Mouse (Mus musculus) hindbrain, embryonic 13.5 days (tissue): ENCODE results near the gene Igf1r. TPM values are rescaled to one million over a fixed set of nuclear protein-coding genes. Genes with fewer than 3 reads are reported as not detected.
"Not testable (repeated sequence)": the region's sequence is repeated elsewhere in the genome, so short reads cannot be mapped to it uniquely, and the experiment has no call there.

Experiments
- ATAC-seq: fragments of 200-750 bp; cut with Nextera tagmentation; 2 replicates; pipeline ENCODE4 v1.8.0; 2017; ENCODE audit warnings: moderate TSS enrichment; ENCODE audit not compliant: low FRiP score
- H3K27ac ChIP-seq: fragments of 300-500 bp; sonication (generic); 2 replicates; pipeline ENCODE4 v1.5.1; 2015; ENCODE audit warnings: inconsistent platforms, mild to moderate bottlenecking, moderate library complexity
- H3K27me3 ChIP-seq: fragments of 300-500 bp; sonication (generic); 2 replicates; pipeline ENCODE4 v1.6.1; 2015; ENCODE audit warnings: mild to moderate bottlenecking, inconsistent platforms
- H3K36me3 ChIP-seq: fragments of 300-500 bp; sonication (generic); 2 replicates; pipeline ENCODE4 v1.6.1; 2015; ENCODE audit warnings: mild to moderate bottlenecking, inconsistent platforms
- H3K4me1 ChIP-seq: fragments of 300-500 bp; sonication (generic); replicated peaks from 2 replicates; pipeline ENCODE4 v1.6.1; 2015; ENCODE audit warnings: inconsistent platforms
- H3K4me2 ChIP-seq: fragments of 300-500 bp; sonication (generic); 2 replicates; pipeline ENCODE4 v1.6.1; 2015; ENCODE audit warnings: inconsistent platforms, mild to moderate bottlenecking, moderate library complexity
- H3K4me3 ChIP-seq: fragments of 300-500 bp; sonication (generic); 2 replicates; pipeline ENCODE4 v1.5.1; 2015; ENCODE audit warnings: mild to moderate bottlenecking, inconsistent platforms
- H3K9ac ChIP-seq: fragments of 300-500 bp; sonication (generic); 2 replicates; pipeline ENCODE4 v1.6.1; 2015; ENCODE audit warnings: mild to moderate bottlenecking, inconsistent platforms
- H3K9me3 ChIP-seq: fragments of 300-500 bp; sonication (generic); 2 replicates; pipeline ENCODE4 v1.6.1; 2016; ENCODE audit warnings: inconsistent platforms
- WGBS: fragments of 180-500 bp; shearing (Covaris S2); methylation state at CpG from one replicate; pipeline ENCODE4 v1.1.7; 2015; 5-methylcytosine and 5-hydroxymethylcytosine counted together
- polyA plus RNA-seq: library from polyadenylated mRNA; unstranded; fragments of >200 nt; fragmentation: Nextera tagmentation; extraction: Ambion mirVana; gene quantifications from 2 replicates; pipeline ENCODE4 v1.2.1, GENCODE M21; 2015

The Igf1r gene
- polyA plus RNA-seq, 1 experiment from 2014 or later: 26.8 TPM

DNA sequence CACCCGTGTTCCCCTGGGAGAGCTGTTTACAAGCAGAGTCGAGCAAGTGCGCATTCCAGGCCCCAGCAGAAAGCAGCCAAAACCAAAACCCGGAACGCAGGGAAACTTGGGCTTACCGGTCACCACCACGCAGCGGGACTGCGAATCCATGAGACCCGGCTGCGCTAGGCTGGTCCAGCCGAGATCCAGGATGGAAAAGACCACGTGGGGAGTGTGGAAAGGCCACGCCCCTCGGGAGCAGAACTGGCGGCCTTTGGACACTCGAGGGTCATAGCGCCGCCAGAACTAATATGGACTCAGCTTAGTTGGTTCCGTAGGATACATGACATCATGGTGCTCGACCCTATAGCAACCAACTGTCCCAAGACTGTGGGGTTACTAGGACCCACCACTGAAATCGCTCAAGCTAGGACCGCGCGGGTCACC lies 311.4 kb downstream of the Igf1r start, which contains the start of gene Pgpep1l:
Pgpep1l (minus strand) TSS at position 206 of the 426 bp plus-strand sequence.
- Histone ChIP-seq H3K36me3 (no peaks in the 10 kb centered on the region), H3K4me3 (peak within 1 kb of the TSS; percentile 28), H3K9me3 (no peaks in the 10 kb centered on the region), H3K9ac (peak within 1 kb of the TSS; percentile 26; the same call in 1 of the 2 replicates), H3K4me2 (peak within 1 kb of the TSS; percentile 65), H3K27me3 (peaks cover 23% of the 10 kb centered on the region; the same call in 1 of the 2 replicates), H3K4me1 (peaks cover 25% of the 10 kb centered on the region), H3K27ac (no peak within 1 kb of the TSS)
- 9% methylated on average over 25 of the region's 25 CpGs for WGBS
- peak; percentile 60; the same call in 1 of the 2 replicates for ATAC-seq

- H3K4me2 ChIP-seq: peak overlapping the region; percentile 65
- whole genome bisulfite sequencing: 15% methylated on average over 14 of the region's 14 CpGs
- no peaks in the 10 kb centered on the region for H3K9me3 ChIP-seq
- H3K4me3 ChIP-seq: peak overlapping the region; percentile 28
- peaks cover 25% of the 10 kb centered on the region for H3K4me1 ChIP-seq
- no peaks in the 10 kb centered on the region for H3K36me3 ChIP-seq
- H3K27me3 ChIP-seq: peaks cover 23% of the 10 kb centered on the region; the same call in 1 of the 2 replicates
- no peak overlapping the region for H3K27ac ChIP-seq
- 0 out of 2 replicates have a peak, but pooled peaks have one; percentile 50 for ATAC-seq
- no peak overlapping the region for H3K9ac ChIP-seq
These were observed 311.9 kb downstream of the Igf1r start for GRCm38 (mm10) chr7:68264531-68264930.

DNA sequence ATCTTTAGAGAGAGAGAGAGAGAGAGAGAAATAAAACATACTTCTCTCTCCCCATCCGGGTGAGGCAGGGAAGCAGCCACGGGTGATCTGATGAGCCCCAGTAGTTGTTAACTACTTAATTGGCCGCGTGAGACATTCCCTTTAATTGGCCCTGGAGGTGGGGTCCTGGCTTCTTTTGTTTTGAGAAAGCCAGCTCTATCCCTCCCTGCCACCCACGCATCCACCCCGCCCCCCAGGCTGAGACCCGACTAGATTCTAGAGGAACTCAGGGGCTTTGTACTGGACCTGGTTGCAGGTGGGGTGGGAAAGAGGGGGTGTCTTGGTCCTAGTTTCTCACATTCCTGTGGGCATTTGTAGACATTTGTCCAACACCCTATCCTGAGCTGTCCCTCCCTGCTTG lies 312.8 kb downstream of the Igf1r start:
- Histone ChIP-seq H3K4me3 (no peak overlapping the region), H3K36me3 (no peaks in the 10 kb centered on the region), H3K4me2 (no peak overlapping the region), H3K9me3 (no peaks in the 10 kb centered on the region), H3K27me3 (peaks cover 23% of the 10 kb centered on the region; the same call in 1 of the 2 replicates), H3K4me1 (peaks cover 25% of the 10 kb centered on the region), H3K27ac (no peak overlapping the region), H3K9ac (no peak overlapping the region)
- no peak for ATAC-seq
- WGBS: 32% methylated on average over 7 of the region's 7 CpGs

DNA sequence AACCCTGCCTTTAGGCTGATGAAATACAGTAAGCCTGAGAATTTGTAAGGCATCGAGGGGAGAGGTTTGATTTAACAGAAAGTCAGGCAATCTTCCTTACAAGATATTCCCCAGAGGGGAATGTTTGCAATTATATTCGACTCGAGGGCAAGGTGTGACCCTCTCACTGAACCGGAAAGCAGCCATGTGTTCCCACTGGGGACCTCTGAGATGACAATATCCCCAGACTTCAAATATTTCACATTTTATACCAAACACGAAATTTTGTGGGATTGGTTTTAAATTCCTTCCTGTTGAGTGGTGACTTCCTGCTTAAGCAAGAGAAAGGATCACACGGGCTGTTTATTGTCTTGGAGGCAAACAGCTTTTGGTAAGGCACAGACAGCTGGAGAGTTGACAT lies 314.1 kb downstream of the Igf1r start:
- no peak overlapping the region for H3K27ac ChIP-seq
- H3K4me3 ChIP-seq: no peak overlapping the region
- ATAC-seq: no peak
- peaks cover 23% of the 10 kb centered on the region; the same call in 1 of the 2 replicates for H3K27me3 ChIP-seq
- H3K9me3 ChIP-seq: no peaks in the 10 kb centered on the region
- H3K9ac ChIP-seq: no peak overlapping the region
- 20% methylated on average over 6 of the region's 6 CpGs for WGBS
- no peaks in the 10 kb centered on the region for H3K36me3 ChIP-seq
- peaks cover 25% of the 10 kb centered on the region for H3K4me1 ChIP-seq
- H3K4me2 ChIP-seq: peak overlapping the region; percentile 21; the same call in 1 of the 2 replicates

DNA sequence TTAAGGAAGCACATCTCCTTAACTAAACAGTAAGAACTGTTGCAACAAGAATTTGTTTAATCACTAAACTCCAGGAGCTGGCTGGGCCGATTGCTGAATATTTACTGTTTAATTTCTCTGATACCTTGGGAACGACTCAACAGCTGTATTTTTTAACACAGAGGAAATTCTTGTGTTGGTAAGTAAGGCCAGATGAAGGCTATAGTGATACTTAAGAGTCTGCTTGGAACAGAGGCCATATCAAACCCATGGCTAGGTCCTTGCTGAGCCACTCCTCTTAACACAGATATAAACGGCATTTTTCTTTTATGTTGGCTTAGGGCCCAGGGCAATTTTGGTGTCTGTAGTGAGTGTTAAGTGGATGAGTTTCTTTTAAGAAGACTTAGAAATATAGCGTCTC lies 317.9 kb downstream of the Igf1r start:
- no peak for ATAC-seq
- Histone ChIP-seq H3K27ac (no peak overlapping the region), H3K9ac (no peak overlapping the region), H3K27me3 (peaks cover 17% of the 10 kb centered on the region), H3K36me3 (no peaks in the 10 kb centered on the region), H3K4me1 (peaks cover 10% of the 10 kb centered on the region), H3K4me2 (no peak overlapping the region), H3K4me3 (no peak overlapping the region), H3K9me3 (no peaks in the 10 kb centered on the region)
- 85% methylated on average over 4 of the region's 4 CpGs for WGBS

GRCm38 (mm10) chr7:68271816-68272215 lies 319.2 kb downstream of the Igf1r start:
- Histone ChIP-seq H3K27ac (no peak overlapping the region), H3K9me3 (no peaks in the 10 kb centered on the region), H3K9ac (no peak overlapping the region), H3K4me2 (no peak overlapping the region), H3K27me3 (peaks cover 25% of the 10 kb centered on the region), H3K4me1 (peaks cover 16% of the 10 kb centered on the region), H3K4me3 (no peak overlapping the region), H3K36me3 (no peaks in the 10 kb centered on the region)
- 95% methylated on average over 6 of the region's 6 CpGs for WGBS
- ATAC-seq: no peak

GRCm38 (mm10) chr7:68272607-68273006 lies 320.0 kb downstream of the Igf1r start:
- ATAC-seq: no peak
- Histone ChIP-seq H3K27me3 (peaks cover 33% of the 10 kb centered on the region), H3K4me2 (no peak overlapping the region), H3K4me3 (no peak overlapping the region), H3K9ac (no peak overlapping the region), H3K9me3 (no peaks in the 10 kb centered on the region), H3K36me3 (no peaks in the 10 kb centered on the region), H3K27ac (no peak overlapping the region), H3K4me1 (peaks cover 19% of the 10 kb centered on the region)
- WGBS: 78% methylated on average over 10 of the region's 10 CpGs

DNA sequence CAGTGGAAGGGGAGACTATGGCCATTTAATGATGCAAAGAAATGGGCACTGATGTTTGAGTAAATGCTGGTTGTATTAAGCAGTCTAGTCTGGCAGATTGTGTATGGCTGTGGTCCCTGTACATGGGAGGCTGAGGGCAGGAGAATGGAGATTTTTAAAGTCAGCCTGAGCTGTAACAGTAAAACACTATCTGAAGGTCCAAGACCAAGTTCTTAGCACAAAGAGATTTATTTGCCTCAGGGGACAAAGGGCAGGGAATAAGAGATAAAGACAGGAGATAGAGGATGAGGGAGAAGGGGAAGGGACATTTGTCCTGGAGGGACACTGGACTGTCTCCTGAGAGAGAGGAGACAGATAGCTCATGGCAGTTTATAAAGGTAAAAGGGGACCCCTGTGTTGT lies 320.9 kb downstream of the Igf1r start, which contains the start of gene Fam169b:
Fam169b (plus strand) TSS at position 325 of the 400 bp plus-strand sequence.
- Histone ChIP-seq H3K4me1 (peaks cover 19% of the 10 kb centered on the region), H3K9ac (no peak within 1 kb of the TSS), H3K4me3 (no peak within 1 kb of the TSS), H3K9me3 (no peaks in the 10 kb centered on the region), H3K4me2 (no peak within 1 kb of the TSS), H3K27me3 (peaks cover 42% of the 10 kb centered on the region), H3K27ac (no peak within 1 kb of the TSS), H3K36me3 (no peaks in the 10 kb centered on the region)
- no peak for ATAC-seq

DNA sequence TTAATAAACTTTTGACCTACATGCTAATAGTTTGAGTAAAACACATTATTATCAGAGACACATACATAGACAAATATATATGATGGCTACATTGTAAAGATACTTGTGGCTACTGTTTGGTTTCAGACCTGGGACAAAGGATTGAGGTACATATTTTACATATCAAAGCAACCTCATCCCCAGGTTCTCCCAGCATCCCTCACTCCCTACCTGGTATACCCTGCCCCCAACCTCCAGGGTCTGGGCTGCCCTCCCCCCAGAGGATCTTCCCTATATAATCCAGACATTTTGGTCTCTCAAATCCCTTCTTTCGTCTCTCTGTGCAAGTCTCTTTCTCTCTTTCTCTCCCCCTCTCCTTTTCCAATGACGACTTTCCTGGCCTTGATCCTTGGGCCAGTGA lies 321.6 kb downstream of the Igf1r start:
- no peaks in the 10 kb centered on the region for H3K9me3 ChIP-seq
- WGBS: 68% methylated on average over 2 of the region's 2 CpGs

DNA sequence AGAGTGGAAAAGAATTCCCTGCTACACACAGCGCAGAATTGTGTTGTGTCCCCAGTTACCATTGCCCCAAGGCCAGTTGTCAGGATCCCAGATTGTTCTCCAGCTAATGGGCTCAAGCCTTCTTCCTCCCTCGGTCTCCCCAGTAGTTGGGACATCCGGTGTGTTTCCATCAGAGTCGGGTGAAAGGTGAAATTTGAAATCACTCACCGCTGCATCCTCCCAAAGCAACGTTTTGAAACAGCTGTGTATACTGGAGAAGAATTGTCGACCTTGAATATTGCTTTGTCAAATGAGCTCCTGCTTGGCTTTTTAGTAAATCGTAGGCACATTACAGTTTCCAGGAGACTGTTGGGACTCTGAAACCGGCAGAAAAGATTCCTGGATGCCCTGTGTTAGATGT lies 322.3 kb downstream of the Igf1r start:
- no peak overlapping the region for H3K4me3 ChIP-seq
- no peak for ATAC-seq
- H3K27me3 ChIP-seq: peaks cover 51% of the 10 kb centered on the region
- no peaks in the 10 kb centered on the region for H3K9me3 ChIP-seq
- peaks cover 19% of the 10 kb centered on the region for H3K4me1 ChIP-seq
- H3K27ac ChIP-seq: no peak overlapping the region
- WGBS: 63% methylated on average over 9 of the region's 9 CpGs
- H3K9ac ChIP-seq: no peak overlapping the region
- no peaks in the 10 kb centered on the region for H3K36me3 ChIP-seq
- H3K4me2 ChIP-seq: no peak overlapping the region

More for the DNA sequence above, 321.6 kb downstream of the Igf1r start:
- Histone ChIP-seq H3K4me1 (peaks cover 19% of the 10 kb centered on the region), H3K27me3 (peaks cover 49% of the 10 kb centered on the region), H3K4me2 (no peak overlapping the region), H3K9ac (no peak overlapping the region), H3K4me3 (no peak overlapping the region), H3K36me3 (no peaks in the 10 kb centered on the region), H3K27ac (no peak overlapping the region)
- ATAC-seq: no peak

GRCm38 (mm10) chr7:68275445-68275837 lies 322.8 kb downstream of the Igf1r start:
- Histone ChIP-seq H3K4me1 (peaks cover 19% of the 10 kb centered on the region), H3K27me3 (peaks cover 51% of the 10 kb centered on the region), H3K9ac (peak overlapping the region; percentile 49; the same call in 1 of the 2 replicates), H3K4me3 (peak overlapping the region; percentile 32), H3K4me2 (peak overlapping the region; percentile 60)
- 45% methylated on average over 9 of the region's 9 CpGs for WGBS
- H3K27ac ChIP-seq, H3K9me3 ChIP-seq, ATAC-seq, H3K36me3 ChIP-seq: not testable (repeated sequence)

- Histone ChIP-seq H3K27me3 (peaks cover 51% of the 10 kb centered on the region), H3K4me2 (peak overlapping the region; percentile 60), H3K4me1 (peaks cover 19% of the 10 kb centered on the region), H3K9me3 (no peaks in the 10 kb centered on the region), H3K27ac (no peak overlapping the region), H3K9ac (peak overlapping the region; percentile 49; the same call in 1 of the 2 replicates), H3K36me3 (no peaks in the 10 kb centered on the region), H3K4me3 (peak overlapping the region; percentile 32)
- no peak for ATAC-seq
- WGBS: 6% methylated on average over 36 of the region's 36 CpGs
These were observed 323.5 kb downstream of the Igf1r start for GRCm38 (mm10) chr7:68275838-68276731.
